Mouse (Mus musculus): ENCODE results near the gene Tmc8. TPM values are rescaled to one million over a fixed set of nuclear protein-coding genes. Genes with fewer than 3 reads are reported as not detected.

Gene Tmc8
- polyA plus RNA-seq, 1 experiment, result 0.29 TPM

- no peak for DNase-seq
- TF ChIP-seq POLR2A (IDR thresholded peaks at IDR 0.05; ENCODE audit: borderline replicate concordance, insufficient read depth, low read length), result no peak
- TF ChIP-seq CTCF (IDR thresholded peaks at IDR 0.05; ENCODE audit: borderline replicate concordance, insufficient read depth, low read depth, low read length), result no peak
- H3K27me3 ChIP-seq (ENCODE audit: control insufficient read depth, insufficient read depth, low read length), result no peaks in the 10 kb centered on the region; the same call in 1 of the 2 replicates
Measured at GRCm38 (mm10) chr11:117799174-117799573, 17.3 kb downstream of the Tmc8 start.

GRCm38 (mm10) chr11:117800038-117800437 lies 18.2 kb downstream of the Tmc8 start:
- Histone ChIP-seq H3K4me1 (ENCODE audit: control insufficient read depth, insufficient read depth, low read length) (no peaks in the 10 kb centered on the region), H3K27me3 (ENCODE audit: control insufficient read depth, insufficient read depth, low read length) (no peaks in the 10 kb centered on the region; the same call in 1 of the 2 replicates), H3K4me3 (replicated peaks; ENCODE audit: insufficient read depth, low read depth, low read length) (no peak overlapping the region), H3K27ac (ENCODE audit: insufficient read depth, low read length) (no peak overlapping the region)
- 87% methylated on average over 7 of the region's 7 CpGs for whole genome bisulfite sequencing
- DNase-seq, result no peak
- TF ChIP-seq CTCF (IDR thresholded peaks at IDR 0.05; ENCODE audit: borderline replicate concordance, insufficient read depth, low read depth, low read length), result no peak
- no peak for TF ChIP-seq POLR2A (IDR thresholded peaks at IDR 0.05; ENCODE audit: borderline replicate concordance, insufficient read depth, low read length)

More at GRCm38 (mm10) chr11:117799174-117799573, 17.3 kb downstream of the Tmc8 start:
- WGBS, result 74% methylated on average over 5 of the region's 5 CpGs
- Histone ChIP-seq H3K27ac (ENCODE audit: insufficient read depth, low read length) (no peak overlapping the region), H3K4me1 (ENCODE audit: control insufficient read depth, insufficient read depth, low read length) (no peaks in the 10 kb centered on the region), H3K4me3 (replicated peaks; ENCODE audit: insufficient read depth, low read depth, low read length) (no peak overlapping the region)

GRCm38 (mm10) chr11:117801650-117802049 lies 19.8 kb downstream of the Tmc8 start:
- no peak overlapping the region for H3K4me3 ChIP-seq (replicated peaks; ENCODE audit: insufficient read depth, low read depth, low read length)
- no peaks in the 10 kb centered on the region; the same call in 1 of the 2 replicates for H3K27me3 ChIP-seq (ENCODE audit: control insufficient read depth, insufficient read depth, low read length)
- no peaks in the 10 kb centered on the region for H3K4me1 ChIP-seq (ENCODE audit: control insufficient read depth, insufficient read depth, low read length)
- DNase-seq, result no peak
- 78% methylated on average over 7 of the region's 7 CpGs for WGBS
- no peak overlapping the region for H3K27ac ChIP-seq (ENCODE audit: insufficient read depth, low read length)
- TF ChIP-seq POLR2A (IDR thresholded peaks at IDR 0.05; ENCODE audit: borderline replicate concordance, insufficient read depth, low read length) (no peak), CTCF (IDR thresholded peaks at IDR 0.05; ENCODE audit: borderline replicate concordance, insufficient read depth, low read depth, low read length) (no peak)

GRCm38 (mm10) chr11:117803166-117803688 lies 21.4 kb downstream of the Tmc8 start:
- Histone ChIP-seq H3K27ac (ENCODE audit: insufficient read depth, low read length) (no peak overlapping the region), H3K4me3 (replicated peaks; ENCODE audit: insufficient read depth, low read depth, low read length) (no peak overlapping the region), H3K4me1 (ENCODE audit: control insufficient read depth, insufficient read depth, low read length) (no peaks in the 10 kb centered on the region), H3K27me3 (ENCODE audit: control insufficient read depth, insufficient read depth, low read length) (no peaks in the 10 kb centered on the region)
- TF ChIP-seq POLR2A (IDR thresholded peaks at IDR 0.05; ENCODE audit: borderline replicate concordance, insufficient read depth, low read length), result no peak
- TF ChIP-seq CTCF (IDR thresholded peaks at IDR 0.05; ENCODE audit: borderline replicate concordance, insufficient read depth, low read depth, low read length), result no peak
- DNase-seq, result no peak
- WGBS, result 83% methylated on average over 3 of the region's 3 CpGs

- Histone ChIP-seq H3K4me1 (ENCODE audit: control insufficient read depth, insufficient read depth, low read length) (peaks cover 6% of the 10 kb centered on the region; the same call in 1 of the 2 replicates), H3K27me3 (ENCODE audit: control insufficient read depth, insufficient read depth, low read length) (no peaks in the 10 kb centered on the region; the same call in 1 of the 2 replicates), H3K27ac (ENCODE audit: insufficient read depth, low read length) (no peak overlapping the region), H3K4me3 (replicated peaks; ENCODE audit: insufficient read depth, low read depth, low read length) (no peak overlapping the region)
- WGBS, result 94% methylated on average over 6 of the region's 6 CpGs
- no peak for TF ChIP-seq CTCF (IDR thresholded peaks at IDR 0.05; ENCODE audit: borderline replicate concordance, insufficient read depth, low read depth, low read length)
- TF ChIP-seq POLR2A (IDR thresholded peaks at IDR 0.05; ENCODE audit: borderline replicate concordance, insufficient read depth, low read length), result no peak
- no peak for DNase-seq
Measured at GRCm38 (mm10) chr11:117806781-117807180, 24.9 kb downstream of the Tmc8 start.

- Histone ChIP-seq H3K4me3 (replicated peaks; ENCODE audit: insufficient read depth, low read depth, low read length) (peak within 1 kb of the TSS; percentile 52), H3K4me1 (ENCODE audit: control insufficient read depth, insufficient read depth, low read length) (peaks cover 8% of the 10 kb centered on the region), H3K27me3 (ENCODE audit: control insufficient read depth, insufficient read depth, low read length) (no peaks in the 10 kb centered on the region; the same call in 1 of the 2 replicates), H3K27ac (ENCODE audit: insufficient read depth, low read length) (no peak within 1 kb of the TSS)
- TF ChIP-seq POLR2A (IDR thresholded peaks at IDR 0.05; ENCODE audit: borderline replicate concordance, insufficient read depth, low read length) (no peak), CTCF (IDR thresholded peaks at IDR 0.05; ENCODE audit: borderline replicate concordance, insufficient read depth, low read depth, low read length) (no peak)
- peak in 1 of 2 experiments; percentile 34 for DNase-seq
- under 1% methylated on average over 68 of the region's 75 CpGs for WGBS
Measured at GRCm38 (mm10) chr11:117809407-117810311, 27.8 kb downstream of the Tmc8 start, which contains the start of the genes Gm20708 and Syngr2. Gene Gm20708 (plus strand): TSS chr11:117809668. Gene Syngr2 (plus strand): TSS chr11:117809668.

GRCm38 (mm10) chr11:117810401-117811046 lies 28.6 kb downstream of the Tmc8 start:
- Histone ChIP-seq H3K27ac (ENCODE audit: insufficient read depth, low read length) (no peak overlapping the region), H3K27me3 (ENCODE audit: control insufficient read depth, insufficient read depth, low read length) (no peaks in the 10 kb centered on the region; the same call in 1 of the 2 replicates), H3K4me3 (replicated peaks; ENCODE audit: insufficient read depth, low read depth, low read length) (peak overlapping the region; percentile 52), H3K4me1 (ENCODE audit: control insufficient read depth, insufficient read depth, low read length) (peaks cover 8% of the 10 kb centered on the region)
- no peak for TF ChIP-seq POLR2A (IDR thresholded peaks at IDR 0.05; ENCODE audit: borderline replicate concordance, insufficient read depth, low read length)
- peak; percentile 31; the same call in 1 of the 2 replicates for TF ChIP-seq CTCF (IDR thresholded peaks at IDR 0.05; ENCODE audit: borderline replicate concordance, insufficient read depth, low read depth, low read length)
- DNase-seq, result peak; percentile 42 to 47
- 1% methylated on average over 21 of the region's 21 CpGs for WGBS

All from cerebellum, adult 2 months (tissue).